Mouse (Mus musculus) heart, postnatal 0 days (tissue): Measurements from ENCODE around the gene Tmem184b.

ENCODE experiments used
- CTCF ChIP-seq: IDR thresholded peaks from 2 replicates; pipeline ENCODE4 v1.5.1; 2016; ENCODE audit warnings: antibody characterized with exemption, control low read depth, low read depth
- EP300 ChIP-seq: IDR thresholded peaks from 2 replicates; pipeline ENCODE4 v1.6.1; 2016; ENCODE audit warnings: antibody characterized with exemption, low read depth

DNA sequence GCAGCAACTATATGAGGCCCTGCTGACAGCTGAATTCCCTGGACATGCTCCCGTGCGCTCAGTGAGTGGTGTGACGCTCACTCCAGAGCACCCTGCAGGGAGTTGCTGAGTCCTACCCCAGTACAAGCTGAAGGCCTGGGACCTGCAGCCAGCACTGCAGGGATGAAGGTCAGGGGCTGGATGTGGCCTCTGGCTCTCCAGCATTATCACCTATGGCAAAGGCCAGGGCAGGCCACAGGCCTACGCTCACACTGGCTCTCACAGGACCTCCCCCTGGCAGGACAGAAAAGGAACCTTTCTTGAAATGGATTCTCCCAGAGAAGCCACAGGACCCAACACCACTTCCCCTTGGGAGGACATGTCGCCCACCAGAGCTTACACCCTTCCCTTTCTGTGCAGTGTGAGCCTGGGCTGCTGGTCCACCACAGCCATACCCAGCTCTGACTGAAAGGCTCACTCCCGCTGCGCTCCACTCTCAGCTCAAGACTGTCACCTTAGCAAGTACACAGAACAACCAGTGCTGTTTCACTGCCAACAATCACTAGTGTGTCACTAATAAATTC is 33.0 kb downstream of the Tmem184b start:
- TF ChIP-seq EP300 (no peak), CTCF (no peak)
